Mouse (Mus musculus): ENCODE data around the gene Dpp6. TPM values are rescaled to one million over a fixed set of nuclear protein-coding genes. Genes with fewer than 3 reads are reported as not detected.

The Dpp6 gene
- polyA plus RNA-seq, 1 experiment from 2014 or later, result 0.22 TPM

DNA sequence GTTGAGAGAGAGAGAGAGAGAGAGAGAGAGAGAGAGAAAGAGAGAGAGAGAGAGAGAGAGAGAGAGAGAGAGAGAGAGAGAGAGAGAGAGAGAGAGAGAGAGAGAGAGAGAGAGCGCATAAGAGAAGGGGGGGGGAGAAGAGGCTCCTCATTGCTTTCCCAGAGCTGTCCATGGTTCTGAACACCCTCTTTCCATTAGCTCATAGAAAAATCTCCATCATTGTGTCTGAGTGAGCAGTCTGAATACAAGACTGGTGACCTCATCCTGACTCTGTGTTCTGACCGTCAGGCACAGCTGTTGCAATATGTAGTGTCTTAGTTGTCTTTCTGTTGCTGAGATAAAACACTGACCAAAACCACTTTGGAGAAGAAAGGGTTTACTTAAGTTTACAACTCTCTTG lies 235.4 kb downstream of the Dpp6 start:
- Histone ChIP-seq H3K9ac (no peak overlapping the region), H3K27me3 (ENCODE audit: insufficient read depth, low read length) (peaks cover 18% of the 10 kb centered on the region), H3K9me3 (ENCODE audit: low read depth, low read length) (no peaks in the 10 kb centered on the region), H3K36me3 (ENCODE audit: insufficient read depth) (no peaks in the 10 kb centered on the region), H3K27ac (ENCODE audit: low read depth) (no peak overlapping the region), H3K4me1 (ENCODE audit: insufficient read depth) (no peaks in the 10 kb centered on the region), H3K4me2 (no peak overlapping the region), H3K4me3 (ENCODE audit: low read depth, low read length) (no peak overlapping the region)
- WGBS, result 24% methylated on average over 2 of the region's 2 CpGs
- DNase-seq (peak; percentile 74), ATAC-seq (ENCODE audit: insufficient read depth) (no peak)
- no peak for TF ChIP-seq CTCF (IDR thresholded peaks at IDR 0.05; ENCODE audit: low read depth)

DNA sequence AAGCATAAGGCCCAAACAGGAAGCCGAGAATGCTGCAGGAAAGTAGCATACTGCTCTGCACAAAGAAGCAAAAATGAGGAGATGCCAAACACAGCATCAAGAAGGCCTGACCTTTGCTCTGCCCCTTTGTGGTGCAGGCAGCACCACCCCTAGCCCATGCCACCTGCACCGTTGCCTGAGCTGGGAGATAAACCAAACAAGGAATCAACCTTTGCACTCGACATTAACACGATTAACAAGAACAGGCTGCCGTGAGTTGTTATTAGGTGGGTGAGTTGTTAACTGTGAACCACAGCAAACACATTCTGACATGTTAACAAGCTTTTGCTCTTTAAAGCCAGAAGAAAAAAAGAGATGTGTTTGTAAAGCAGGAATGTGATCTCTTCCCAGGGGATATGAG lies 239.4 kb downstream of the Dpp6 start:
- no peaks in the 10 kb centered on the region for H3K4me1 ChIP-seq (ENCODE audit: insufficient read depth)
- H3K27ac ChIP-seq (ENCODE audit: low read depth), result no peak overlapping the region
- H3K36me3 ChIP-seq (ENCODE audit: insufficient read depth), result no peaks in the 10 kb centered on the region
- TF ChIP-seq CTCF (IDR thresholded peaks at IDR 0.05; ENCODE audit: low read depth), result no peak
- H3K4me2 ChIP-seq, result no peak overlapping the region
- DNase-seq (no peak), ATAC-seq (ENCODE audit: insufficient read depth) (no peak)
- no peaks in the 10 kb centered on the region for H3K27me3 ChIP-seq (ENCODE audit: insufficient read depth, low read length)
- 36% methylated on average over 5 of the region's 5 CpGs for WGBS
- H3K9me3 ChIP-seq (ENCODE audit: low read depth, low read length), result no peaks in the 10 kb centered on the region
- no peak overlapping the region for H3K9ac ChIP-seq
- no peak overlapping the region for H3K4me3 ChIP-seq (ENCODE audit: low read depth, low read length)

DNA sequence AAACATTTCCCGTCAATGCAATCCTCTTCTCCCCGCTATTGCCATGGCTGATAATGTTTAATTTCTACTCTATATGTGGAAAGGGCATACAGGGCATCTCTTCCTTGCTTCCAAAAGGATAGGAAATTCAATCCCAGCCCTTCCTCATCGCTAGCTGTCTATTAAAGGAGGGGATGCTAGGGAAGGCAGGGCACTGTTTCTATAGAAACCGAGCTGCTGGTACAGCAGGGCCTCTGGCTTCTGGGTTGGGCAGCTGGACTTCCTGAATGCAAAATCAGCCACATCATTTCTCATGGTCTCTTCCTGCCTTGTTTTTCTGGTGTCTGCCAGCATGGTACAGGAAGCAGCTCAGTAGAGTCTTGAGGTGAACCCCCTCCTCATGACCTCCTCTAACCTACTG lies 243.1 kb downstream of the Dpp6 start:
- no peak for DNase-seq
- H3K9me3 ChIP-seq (ENCODE audit: low read depth, low read length), result no peaks in the 10 kb centered on the region
- H3K4me1 ChIP-seq (ENCODE audit: insufficient read depth), result no peaks in the 10 kb centered on the region
- no peak overlapping the region for H3K4me3 ChIP-seq (ENCODE audit: low read depth, low read length)
- no peaks in the 10 kb centered on the region for H3K27me3 ChIP-seq (ENCODE audit: insufficient read depth, low read length)
- no peak overlapping the region for H3K27ac ChIP-seq (ENCODE audit: low read depth)
- H3K4me2 ChIP-seq, result no peak overlapping the region
- 65% methylated on average over 4 of the region's 4 CpGs for WGBS
- no peak for ATAC-seq (ENCODE audit: insufficient read depth)
- no peak overlapping the region for H3K9ac ChIP-seq
- no peaks in the 10 kb centered on the region for H3K36me3 ChIP-seq (ENCODE audit: insufficient read depth)
- TF ChIP-seq CTCF (IDR thresholded peaks at IDR 0.05; ENCODE audit: low read depth), result no peak

DNA sequence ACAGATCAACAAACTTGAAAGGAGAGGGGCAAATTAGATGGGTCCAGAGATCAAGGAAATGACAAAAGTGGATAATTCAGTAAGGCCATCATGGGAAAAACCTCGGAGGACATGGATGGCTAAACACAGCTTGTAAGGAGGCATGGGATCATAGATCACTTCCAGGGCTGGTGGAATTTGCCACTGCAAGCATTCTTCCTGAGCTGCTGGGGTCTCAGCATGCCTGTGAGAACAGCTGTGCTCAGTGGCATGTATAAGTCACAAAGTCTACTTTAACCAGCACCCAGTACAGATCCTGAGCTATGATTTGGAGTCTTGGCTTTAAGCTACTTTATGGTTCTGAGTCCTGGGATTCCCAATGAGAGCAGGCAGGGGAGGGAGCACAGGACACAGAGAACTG lies 246.9 kb downstream of the Dpp6 start:
- Histone ChIP-seq H3K4me3 (ENCODE audit: low read depth, low read length) (no peak overlapping the region), H3K9me3 (ENCODE audit: low read depth, low read length) (no peaks in the 10 kb centered on the region), H3K36me3 (ENCODE audit: insufficient read depth) (no peaks in the 10 kb centered on the region), H3K4me1 (ENCODE audit: insufficient read depth) (no peaks in the 10 kb centered on the region), H3K9ac (no peak overlapping the region), H3K4me2 (no peak overlapping the region), H3K27ac (ENCODE audit: low read depth) (no peak overlapping the region), H3K27me3 (ENCODE audit: insufficient read depth, low read length) (no peaks in the 10 kb centered on the region)
- ATAC-seq (ENCODE audit: insufficient read depth), result no peak
- WGBS, result 57% methylated on average over 1 of the region's 1 CpGs
- no peak for DNase-seq
- TF ChIP-seq CTCF (IDR thresholded peaks at IDR 0.05; ENCODE audit: low read depth), result no peak

DNA sequence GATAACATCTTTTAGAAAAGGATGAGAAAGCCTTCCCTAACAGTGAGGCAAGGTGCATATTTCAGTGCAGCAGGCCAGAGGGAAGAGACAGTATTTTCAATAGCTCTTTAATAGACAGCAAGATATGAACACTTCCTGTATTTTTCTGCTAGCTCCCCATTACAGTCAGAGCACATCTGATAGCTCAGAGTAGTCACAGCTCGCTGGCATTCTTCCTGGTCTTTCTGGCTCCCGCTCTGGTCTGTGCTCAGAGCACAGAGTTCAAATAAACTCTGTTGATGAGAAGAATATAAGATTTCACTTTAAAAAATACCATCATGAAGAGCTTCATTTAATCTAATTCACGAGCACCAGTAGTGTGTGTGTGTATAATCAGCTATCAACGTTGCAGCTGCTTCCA lies 249.8 kb downstream of the Dpp6 start:
- no peak overlapping the region for H3K27ac ChIP-seq (ENCODE audit: low read depth)
- H3K4me3 ChIP-seq (ENCODE audit: low read depth, low read length), result no peak overlapping the region
- TF ChIP-seq CTCF (IDR thresholded peaks at IDR 0.05; ENCODE audit: low read depth), result no peak
- no peaks in the 10 kb centered on the region for H3K27me3 ChIP-seq (ENCODE audit: insufficient read depth, low read length)
- WGBS, result 70% methylated on average over 4 of the region's 4 CpGs
- no peak overlapping the region for H3K9ac ChIP-seq
- H3K9me3 ChIP-seq (ENCODE audit: low read depth, low read length), result no peaks in the 10 kb centered on the region
- no peaks in the 10 kb centered on the region for H3K4me1 ChIP-seq (ENCODE audit: insufficient read depth)
- ATAC-seq (ENCODE audit: insufficient read depth), result no peak
- no peaks in the 10 kb centered on the region for H3K36me3 ChIP-seq (ENCODE audit: insufficient read depth)
- DNase-seq, result no peak
- H3K4me2 ChIP-seq, result no peak overlapping the region

DNA sequence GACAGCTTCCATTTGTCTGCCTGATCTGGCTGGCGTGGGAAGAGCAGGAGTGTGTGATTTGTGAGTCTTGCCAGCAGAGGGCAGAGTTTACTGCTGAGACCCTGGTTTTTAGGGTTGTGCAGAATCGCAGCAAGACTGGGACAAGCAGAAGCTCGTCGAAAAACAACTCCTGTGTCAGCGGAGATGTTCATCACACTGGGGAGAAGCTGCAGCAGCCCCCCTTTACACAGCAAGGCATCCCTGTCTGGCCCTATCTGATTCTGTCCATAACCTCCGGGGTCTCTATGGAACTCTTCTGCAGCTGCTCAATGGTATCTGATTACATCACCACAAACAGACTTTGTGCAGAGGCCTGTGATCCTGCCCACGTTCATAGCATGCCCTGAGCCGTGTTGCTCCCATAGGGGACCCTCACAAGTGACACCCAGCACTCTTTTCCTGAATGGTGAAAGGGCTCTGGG lies 258.2 kb downstream of the Dpp6 start:
- ATAC-seq (ENCODE audit: insufficient read depth) (no peak), DNase-seq (peak; percentile 73)
- Histone ChIP-seq H3K27ac (ENCODE audit: low read depth) (no peak overlapping the region), H3K36me3 (ENCODE audit: insufficient read depth) (no peaks in the 10 kb centered on the region), H3K27me3 (ENCODE audit: insufficient read depth, low read length) (no peaks in the 10 kb centered on the region), H3K4me3 (ENCODE audit: low read depth, low read length) (no peak overlapping the region), H3K4me1 (ENCODE audit: insufficient read depth) (no peaks in the 10 kb centered on the region), H3K4me2 (no peak overlapping the region), H3K9ac (no peak overlapping the region), H3K9me3 (ENCODE audit: low read depth, low read length) (no peaks in the 10 kb centered on the region)
- peak; percentile 69 for TF ChIP-seq CTCF (IDR thresholded peaks at IDR 0.05; ENCODE audit: low read depth)
- WGBS, result 19% methylated on average over 8 of the region's 8 CpGs

DNA sequence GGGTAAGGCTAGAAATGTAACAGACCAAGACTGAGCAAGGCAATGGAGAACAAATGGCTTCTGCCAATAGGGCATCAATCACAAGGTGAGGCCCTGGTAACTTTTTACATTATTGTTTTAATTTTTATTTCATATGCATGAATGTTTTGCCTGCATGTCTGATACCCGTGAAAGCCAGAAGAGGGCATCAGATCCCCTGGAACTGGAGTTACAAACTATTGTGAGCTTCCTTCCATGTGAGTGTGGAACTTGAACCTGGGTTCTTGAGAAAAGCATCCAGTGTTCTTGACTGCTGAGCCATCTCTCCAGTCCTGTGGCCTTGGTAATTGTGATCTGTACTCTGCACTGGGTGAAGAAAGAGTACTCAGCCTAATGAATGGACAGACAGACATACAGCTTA lies 259.0 kb downstream of the Dpp6 start:
- WGBS, result 16% methylated on average over 1 of the region's 1 CpGs

DNA sequence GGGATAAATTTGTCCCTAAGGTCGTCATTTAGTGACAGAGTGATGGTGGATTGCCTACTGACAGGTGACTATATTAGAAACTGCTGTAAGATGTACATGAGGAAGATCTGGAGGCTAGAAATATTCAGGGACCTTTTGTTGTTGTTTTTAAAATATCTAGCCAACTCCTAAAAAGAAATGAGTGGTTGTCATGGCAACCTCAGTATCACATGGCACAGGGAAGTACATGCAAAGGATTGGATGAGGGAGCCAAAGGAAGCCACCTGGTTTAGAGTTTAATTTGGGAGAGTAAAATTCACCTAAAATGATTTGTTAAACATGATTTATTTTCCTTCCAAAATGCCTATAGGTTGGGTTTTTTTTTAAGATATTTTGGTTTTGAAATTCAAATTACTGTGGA lies 260.8 kb downstream of the Dpp6 start:
- Histone ChIP-seq H3K9ac (no peak overlapping the region), H3K27ac (ENCODE audit: low read depth) (no peak overlapping the region), H3K4me1 (ENCODE audit: insufficient read depth) (no peaks in the 10 kb centered on the region), H3K36me3 (ENCODE audit: insufficient read depth) (no peaks in the 10 kb centered on the region), H3K9me3 (ENCODE audit: low read depth, low read length) (no peaks in the 10 kb centered on the region), H3K4me3 (ENCODE audit: low read depth, low read length) (no peak overlapping the region), H3K27me3 (ENCODE audit: insufficient read depth, low read length) (no peaks in the 10 kb centered on the region), H3K4me2 (no peak overlapping the region)
- no peak for DNase-seq
- WGBS, result 33% methylated on average over 1 of the region's 1 CpGs
- ATAC-seq (ENCODE audit: insufficient read depth), result no peak
- no peak for TF ChIP-seq CTCF (IDR thresholded peaks at IDR 0.05; ENCODE audit: low read depth)

More for the DNA sequence above, 259.0 kb downstream of the Dpp6 start:
- H3K4me1 ChIP-seq (ENCODE audit: insufficient read depth), result no peaks in the 10 kb centered on the region
- no peaks in the 10 kb centered on the region for H3K27me3 ChIP-seq (ENCODE audit: insufficient read depth, low read length)
- H3K36me3 ChIP-seq (ENCODE audit: insufficient read depth), result no peaks in the 10 kb centered on the region
- no peak overlapping the region for H3K9ac ChIP-seq
- no peak overlapping the region for H3K4me3 ChIP-seq (ENCODE audit: low read depth, low read length)
- no peaks in the 10 kb centered on the region for H3K9me3 ChIP-seq (ENCODE audit: low read depth, low read length)
- ATAC-seq (ENCODE audit: insufficient read depth) (no peak), DNase-seq (no peak)
- TF ChIP-seq CTCF (IDR thresholded peaks at IDR 0.05; ENCODE audit: low read depth), result 0 out of 2 replicates have a peak, but pooled peaks have one; percentile 4
- H3K4me2 ChIP-seq, result no peak overlapping the region
- H3K27ac ChIP-seq (ENCODE audit: low read depth), result no peak overlapping the region
